Mouse (Mus musculus) liver, postnatal 0 days (tissue): Measurements from ENCODE around the gene Vkorc1l1. TPM values are rescaled to one million over a fixed set of nuclear protein-coding genes. Genes with fewer than 3 reads are reported as not detected.
"Not testable (repeated sequence)": the region's sequence is repeated elsewhere in the genome, so short reads cannot be mapped to it uniquely, and the experiment has no call there.

Experiments used
- ATAC-seq: fragments of 200-750 bp; cut with Nextera tagmentation; 2 replicates; pipeline ENCODE4 v1.8.0; 2017; ENCODE audit warnings: mild to moderate bottlenecking, moderate library complexity
- DNase-seq: peaks from one replicate; pipeline ENCODE4 v3.0.0-alpha.2; 2016
- H3K27ac ChIP-seq: fragments of 300-500 bp; sonication (generic); 2 replicates; pipeline ENCODE4 v1.5.1; 2014; ENCODE audit warnings: antibody characterized with exemption, moderate library complexity, mild to moderate bottlenecking, low read depth
- H3K27me3 ChIP-seq: fragments of 300-500 bp; sonication (generic); 2 replicates; pipeline ENCODE4 v1.6.1; 2014; ENCODE audit warnings: low read length, control low read depth, mixed read lengths; ENCODE audit not compliant: insufficient read depth
- H3K36me3 ChIP-seq: fragments of 300-500 bp; sonication (generic); replicated peaks from 2 replicates; pipeline ENCODE4 v1.6.1; 2014; ENCODE audit warnings: mild to moderate bottlenecking, control low read depth, low read length, moderate library complexity, mixed read lengths; ENCODE audit not compliant: insufficient read depth
- H3K4me1 ChIP-seq: fragments of 300-500 bp; sonication (generic); 2 replicates; pipeline ENCODE4 v1.6.1; 2014; ENCODE audit warnings: antibody characterized with exemption, mild to moderate bottlenecking, control low read depth; ENCODE audit not compliant: insufficient read depth
- H3K4me2 ChIP-seq: fragments of 300-500 bp; sonication (generic); 2 replicates; pipeline ENCODE4 v1.6.1; 2014; ENCODE audit warnings: low read depth, mild to moderate bottlenecking, low read length, moderate library complexity, mixed read lengths
- H3K4me3 ChIP-seq: fragments of 300-500 bp; sonication (generic); 2 replicates; pipeline ENCODE4 v1.5.1; 2014; ENCODE audit warnings: low read depth, low read length
- H3K9ac ChIP-seq: fragments of 300-500 bp; sonication (generic); replicated peaks from 2 replicates; pipeline ENCODE4 v1.6.1; 2014; ENCODE audit warnings: mild to moderate bottlenecking, moderate library complexity
- H3K9me3 ChIP-seq: fragments of 300-500 bp; sonication (generic); 2 replicates; pipeline ENCODE4 v1.6.1; 2016; ENCODE audit warnings: mild to moderate bottlenecking, control low read depth, low read length, mixed read lengths
- CTCF ChIP-seq: sonication (generic); IDR thresholded peaks from 2 replicates; pipeline ENCODE4 v1.5.1; 2016; ENCODE audit warnings: antibody characterized with exemption, low read depth
- EP300 ChIP-seq: IDR thresholded peaks from 2 replicates; pipeline ENCODE4 v1.6.1; 2016; ENCODE audit warnings: antibody characterized with exemption, low read depth, mild to moderate bottlenecking
- WGBS: fragments of 180-500 bp; shearing (Covaris S2); extraction: QIAGEN DNeasy Blood & Tissue Kit; methylation state at CpG from one replicate; pipeline ENCODE4 v1.1.7; 2014; ENCODE audit not compliant: insufficient replicate concordance; 5-methylcytosine and 5-hydroxymethylcytosine counted together
- polyA plus RNA-seq: library from polyadenylated mRNA; unstranded; fragments of >200 nt; fragmentation: Nextera tagmentation; extraction: Ambion mirVana; gene quantifications from 2 replicates; pipeline ENCODE4 v1.2.1, GENCODE M21; 2015

The Vkorc1l1 gene
- polyA plus RNA-seq, 1 experiment from 2014 or later: 18.2 TPM

- Histone ChIP-seq H3K4me2 (peak overlapping the region; percentile 99), H3K4me3 (peak overlapping the region; percentile 67), H3K36me3 (no peaks in the 10 kb centered on the region), H3K9me3 (no peaks in the 10 kb centered on the region), H3K9ac (peak overlapping the region; percentile 76), H3K27ac (no peak overlapping the region), H3K27me3 (no peaks in the 10 kb centered on the region), H3K4me1 (peaks cover 14% of the 10 kb centered on the region)
- WGBS: 71% methylated on average over 9 of the region's 9 CpGs
- no peak for TF ChIP-seq EP300
- no peak for TF ChIP-seq CTCF
- DNase-seq (no peak), ATAC-seq (no peak)
Measured at GRCm38 (mm10) chr5:129909147-129909546, 32.6 kb upstream of the Vkorc1l1 start.

GRCm38 (mm10) chr5:129909591-129909990, 32.2 kb upstream of the Vkorc1l1 start:
- H3K36me3 ChIP-seq: no peaks in the 10 kb centered on the region
- WGBS: 66% methylated on average over 7 of the region's 7 CpGs
- H3K27me3 ChIP-seq: no peaks in the 10 kb centered on the region
- TF ChIP-seq CTCF: no peak
- no peak for TF ChIP-seq EP300
- no peak overlapping the region for H3K9ac ChIP-seq
- H3K27ac ChIP-seq: no peak overlapping the region
- no peak for ATAC-seq
- DNase-seq: no peak
- H3K4me1 ChIP-seq: peaks cover 14% of the 10 kb centered on the region
- H3K9me3 ChIP-seq: no peaks in the 10 kb centered on the region
- H3K4me3 ChIP-seq: no peak overlapping the region
- H3K4me2 ChIP-seq: no peak overlapping the region; the same call in 1 of the 2 replicates

GRCm38 (mm10) chr5:129914024-129914423, 27.7 kb upstream of the Vkorc1l1 start:
- no peaks in the 10 kb centered on the region for H3K36me3 ChIP-seq
- H3K4me3 ChIP-seq: no peak overlapping the region
- H3K27ac ChIP-seq: no peak overlapping the region
- no peak overlapping the region for H3K4me2 ChIP-seq
- H3K9me3 ChIP-seq: no peaks in the 10 kb centered on the region
- no peak overlapping the region for H3K9ac ChIP-seq
- 0 out of 2 replicates have a peak, but pooled peaks have one; percentile 31 for ATAC-seq
- 40% methylated on average over 2 of the region's 2 CpGs for WGBS
- no peaks in the 10 kb centered on the region for H3K27me3 ChIP-seq
- DNase-seq: peak; percentile 54
- H3K4me1 ChIP-seq: peaks cover 5% of the 10 kb centered on the region
- no peak for TF ChIP-seq EP300
- TF ChIP-seq CTCF: peak; percentile 79

GRCm38 (mm10) chr5:129915491-129915890, 26.3 kb upstream of the Vkorc1l1 start:
- WGBS: 81% methylated on average over 11 of the region's 11 CpGs
- H3K4me1 ChIP-seq, H3K27me3 ChIP-seq, ATAC-seq, H3K9ac ChIP-seq, H3K36me3 ChIP-seq, H3K27ac ChIP-seq, H3K4me2 ChIP-seq, H3K4me3 ChIP-seq, DNase-seq, H3K9me3 ChIP-seq: not testable (repeated sequence)

- Histone ChIP-seq H3K36me3 (no peaks in the 10 kb centered on the region), H3K4me1 (no peaks in the 10 kb centered on the region), H3K9ac (no peak overlapping the region), H3K4me2 (no peak overlapping the region), H3K27ac (no peak overlapping the region), H3K9me3 (no peaks in the 10 kb centered on the region), H3K4me3 (no peak overlapping the region), H3K27me3 (no peaks in the 10 kb centered on the region)
- no peak for DNase-seq
- TF ChIP-seq CTCF (no peak), EP300 (no peak)
- no peak for ATAC-seq
- WGBS: 84% methylated on average over 24 of the region's 24 CpGs
Measured at GRCm38 (mm10) chr5:129918065-129918651, 23.6 kb upstream of the Vkorc1l1 start.

GRCm38 (mm10) chr5:129918752-129919151, 23.0 kb upstream of the Vkorc1l1 start:
- Histone ChIP-seq H3K4me2 (no peak overlapping the region), H3K9me3 (no peaks in the 10 kb centered on the region), H3K4me1 (no peaks in the 10 kb centered on the region), H3K27me3 (no peaks in the 10 kb centered on the region), H3K9ac (no peak overlapping the region), H3K4me3 (no peak overlapping the region), H3K36me3 (no peaks in the 10 kb centered on the region), H3K27ac (no peak overlapping the region)
- DNase-seq: no peak
- 77% methylated on average over 9 of the region's 9 CpGs for WGBS
- no peak for ATAC-seq
- no peak for TF ChIP-seq CTCF
- TF ChIP-seq EP300: no peak

- Histone ChIP-seq H3K9me3 (no peaks in the 10 kb centered on the region), H3K4me1 (no peaks in the 10 kb centered on the region), H3K27me3 (no peaks in the 10 kb centered on the region), H3K27ac (no peak overlapping the region), H3K4me3 (no peak overlapping the region), H3K36me3 (no peaks in the 10 kb centered on the region), H3K9ac (no peak overlapping the region), H3K4me2 (no peak overlapping the region)
- TF ChIP-seq CTCF: no peak
- no peak for TF ChIP-seq EP300
- DNase-seq (no peak), ATAC-seq (no peak)
- 66% methylated on average over 8 of the region's 8 CpGs for WGBS
Measured at GRCm38 (mm10) chr5:129919320-129919719, 22.4 kb upstream of the Vkorc1l1 start.
